Mouse (Mus musculus) liver, embryonic 16.5 days (tissue): ENCODE results near the gene Dennd2c. TPM values are rescaled to one million over a fixed set of nuclear protein-coding genes. Genes with fewer than 3 reads are reported as not detected.

ENCODE experiments used
- ATAC-seq: fragments of 200-750 bp; cut with Nextera tagmentation; 2 replicates; pipeline ENCODE4 v1.8.0; 2017; ENCODE audit warnings: low read depth, mild to moderate bottlenecking, moderate number of reproducible peaks, moderate library complexity
- H3K27ac ChIP-seq: fragments of 300-500 bp; sonication (generic); 2 replicates; pipeline ENCODE4 v1.5.1; 2014; ENCODE audit warnings: mild to moderate bottlenecking, low read length
- H3K27me3 ChIP-seq: fragments of 300-500 bp; sonication (generic); 2 replicates; pipeline ENCODE4 v1.6.1; 2014; ENCODE audit warnings: low read depth, low read length, mixed read lengths; ENCODE audit not compliant: control insufficient read depth, insufficient read depth
- H3K36me3 ChIP-seq: fragments of 300-500 bp; sonication (generic); 2 replicates; pipeline ENCODE4 v1.6.1; 2014; ENCODE audit warnings: mild to moderate bottlenecking; ENCODE audit not compliant: control insufficient read depth, insufficient read depth
- H3K4me1 ChIP-seq: fragments of 300-500 bp; sonication (generic); 2 replicates; pipeline ENCODE4 v1.6.1; 2014; ENCODE audit warnings: low read depth, low read length, mixed read lengths; ENCODE audit not compliant: control insufficient read depth
- H3K4me2 ChIP-seq: fragments of 300-500 bp; sonication (generic); 2 replicates; pipeline ENCODE4 v1.6.1; 2014; ENCODE audit warnings: low read depth, low read length, mixed read lengths
- H3K4me3 ChIP-seq: fragments of 300-500 bp; sonication (generic); 2 replicates; pipeline ENCODE4 v1.5.1; 2014; ENCODE audit warnings: low read depth, mild to moderate bottlenecking, low read length
- H3K9ac ChIP-seq: fragments of 300-500 bp; sonication (generic); 2 replicates; pipeline ENCODE4 v1.6.1; 2014; ENCODE audit warnings: low read depth, low read length
- H3K9me3 ChIP-seq: fragments of 300-500 bp; sonication (generic); replicated peaks from 2 replicates; pipeline ENCODE4 v1.6.1; 2016; ENCODE audit warnings: low read length; ENCODE audit not compliant: control insufficient read depth
- WGBS: fragments of 180-500 bp; shearing (Covaris S2); extraction: QIAGEN DNeasy Blood & Tissue Kit; methylation state at CpG from one replicate; pipeline ENCODE4 v1.1.7; 2014; ENCODE audit not compliant: insufficient replicate concordance; 5-methylcytosine and 5-hydroxymethylcytosine counted together
- polyA plus RNA-seq: library from polyadenylated mRNA; unstranded; fragments of >200 nt; fragmentation: Nextera tagmentation; extraction: Ambion mirVana; gene quantifications from 2 replicates; pipeline ENCODE4 v1.2.1, GENCODE M21; 2015

Dennd2c gene
- polyA plus RNA-seq, 1 experiment from 2014 or later = 7.8 TPM

- no peak overlapping the region for H3K9ac ChIP-seq
- no peak for ATAC-seq
- WGBS = 38% methylated on average over 2 of the region's 2 CpGs
Measured at GRCm38 (mm10) chr3:103100735-103101134, 1.7 kb upstream of the Dennd2c start.

GRCm38 (mm10) chr3:103101194-103101593, 1.2 kb upstream of the Dennd2c start:
- Histone ChIP-seq H3K27ac (no peak overlapping the region), H3K9ac (no peak overlapping the region), H3K9me3 (no peaks in the 10 kb centered on the region), H3K27me3 (no peaks in the 10 kb centered on the region; the same call in 1 of the 2 replicates), H3K4me1 (peaks cover 19% of the 10 kb centered on the region), H3K4me2 (no peak overlapping the region), H3K36me3 (no peaks in the 10 kb centered on the region), H3K4me3 (no peak overlapping the region)
- no peak for ATAC-seq
- WGBS = 45% methylated on average over 5 of the region's 5 CpGs

More at GRCm38 (mm10) chr3:103100735-103101134, 1.7 kb upstream of the Dennd2c start:
- no peaks in the 10 kb centered on the region for H3K36me3 ChIP-seq
- H3K4me2 ChIP-seq = no peak overlapping the region
- no peaks in the 10 kb centered on the region; the same call in 1 of the 2 replicates for H3K27me3 ChIP-seq
- H3K4me3 ChIP-seq = no peak overlapping the region
- peaks cover 19% of the 10 kb centered on the region for H3K4me1 ChIP-seq
- no peaks in the 10 kb centered on the region for H3K9me3 ChIP-seq
- H3K27ac ChIP-seq = no peak overlapping the region

- peak; percentile 56 for ATAC-seq
- Histone ChIP-seq H3K4me2 (peak overlapping the region; percentile 100), H3K9ac (peak overlapping the region; percentile 94), H3K4me1 (peaks cover 23% of the 10 kb centered on the region), H3K36me3 (no peaks in the 10 kb centered on the region), H3K27me3 (no peaks in the 10 kb centered on the region; the same call in 1 of the 2 replicates), H3K4me3 (peak overlapping the region; percentile 95), H3K27ac (peak overlapping the region; percentile 91), H3K9me3 (no peaks in the 10 kb centered on the region)
- under 1% methylated on average over 14 of the region's 14 CpGs for WGBS
Measured at GRCm38 (mm10) chr3:103101909-103102308, 495 bp upstream of the Dennd2c start.

GRCm38 (mm10) chr3:103107565-103108240, 5.3 kb downstream of the Dennd2c start:
- Histone ChIP-seq H3K4me1 (peaks cover 19% of the 10 kb centered on the region), H3K27ac (peak overlapping the region; percentile 68)

GRCm38 (mm10) chr3:103112216-103112615, 9.8 kb downstream of the Dennd2c start:
- Histone ChIP-seq H3K9me3 (no peaks in the 10 kb centered on the region), H3K27me3 (no peaks in the 10 kb centered on the region), H3K27ac (no peak overlapping the region), H3K4me1 (peaks cover 13% of the 10 kb centered on the region), H3K4me3 (no peak overlapping the region), H3K9ac (no peak overlapping the region), H3K4me2 (no peak overlapping the region), H3K36me3 (no peaks in the 10 kb centered on the region)
- 39% methylated on average over 5 of the region's 5 CpGs for whole genome bisulfite sequencing
- ATAC-seq = no peak

More at GRCm38 (mm10) chr3:103107565-103108240, 5.3 kb downstream of the Dennd2c start:
- peak overlapping the region; percentile 35 for H3K9ac ChIP-seq
- peak; percentile 80 for ATAC-seq
- 77% methylated on average over 7 of the region's 7 CpGs for WGBS
- no peak overlapping the region for H3K4me3 ChIP-seq
- no peaks in the 10 kb centered on the region for H3K9me3 ChIP-seq
- no peaks in the 10 kb centered on the region for H3K27me3 ChIP-seq
- no peaks in the 10 kb centered on the region for H3K36me3 ChIP-seq
- peak overlapping the region; percentile 15 for H3K4me2 ChIP-seq

GRCm38 (mm10) chr3:103123636-103124035, 21.2 kb downstream of the Dennd2c start:
- no peak for ATAC-seq
- Histone ChIP-seq H3K4me2 (no peak overlapping the region), H3K27ac (peak overlapping the region; percentile 4; the same call in 1 of the 2 replicates), H3K4me3 (no peak overlapping the region), H3K36me3 (no peaks in the 10 kb centered on the region), H3K9ac (no peak overlapping the region), H3K4me1 (peaks cover 27% of the 10 kb centered on the region), H3K27me3 (no peaks in the 10 kb centered on the region), H3K9me3 (no peaks in the 10 kb centered on the region)
- 81% methylated on average over 3 of the region's 3 CpGs for WGBS

- no peaks in the 10 kb centered on the region for H3K9me3 ChIP-seq
- no peak overlapping the region for H3K27ac ChIP-seq
- no peak overlapping the region for H3K9ac ChIP-seq
- 90% methylated on average over 3 of the region's 3 CpGs for WGBS
- no peak for ATAC-seq
- no peak overlapping the region for H3K4me3 ChIP-seq
- no peaks in the 10 kb centered on the region for H3K36me3 ChIP-seq
- peaks cover 39% of the 10 kb centered on the region for H3K4me1 ChIP-seq
- no peak overlapping the region for H3K4me2 ChIP-seq
- no peaks in the 10 kb centered on the region for H3K27me3 ChIP-seq
Measured at GRCm38 (mm10) chr3:103126138-103126537, 23.7 kb downstream of the Dennd2c start.

GRCm38 (mm10) chr3:103127177-103127576, 24.8 kb downstream of the Dennd2c start:
- Histone ChIP-seq H3K4me1 (peaks cover 47% of the 10 kb centered on the region), H3K9me3 (no peaks in the 10 kb centered on the region), H3K27ac (peak overlapping the region; percentile 99), H3K4me3 (no peak overlapping the region), H3K36me3 (peaks cover 9% of the 10 kb centered on the region), H3K4me2 (no peak overlapping the region), H3K27me3 (no peaks in the 10 kb centered on the region), H3K9ac (no peak overlapping the region)
- ATAC-seq = no peak
- WGBS = 59% methylated on average over 2 of the region's 2 CpGs

- no peak overlapping the region for H3K4me3 ChIP-seq
- WGBS = 83% methylated on average over 5 of the region's 5 CpGs
- peaks cover 49% of the 10 kb centered on the region for H3K4me1 ChIP-seq
- no peak for ATAC-seq
- no peaks in the 10 kb centered on the region for H3K27me3 ChIP-seq
- H3K4me2 ChIP-seq = no peak overlapping the region
- H3K36me3 ChIP-seq = peaks cover 14% of the 10 kb centered on the region
- H3K9me3 ChIP-seq = no peaks in the 10 kb centered on the region
- H3K27ac ChIP-seq = peak overlapping the region; percentile 99
- no peak overlapping the region for H3K9ac ChIP-seq
Measured at GRCm38 (mm10) chr3:103127721-103128120, 25.3 kb downstream of the Dennd2c start.
